Mouse (Mus musculus) left cerebral cortex, adult 2 months (tissue): ENCODE data around the gene Nmb. TPM values are rescaled to one million over a fixed set of nuclear protein-coding genes. Genes with fewer than 3 reads are reported as not detected.

Source experiments
- DNase-seq, 2 experiments: peaks; one replicate each; pipeline ENCODE4 v3.0.0; 2021 to 2022; ENCODE audit warnings: low spot score in 2 of 2, mixed read lengths in 1 of 2; ENCODE audit errors: extremely low spot score in 1 of 2
- H3K27ac ChIP-seq: fragments of 200-600 bp; 2 replicates; pipeline ENCODE4 v1.8.1; 2022
- H3K4me3 ChIP-seq: fragments of 200-600 bp; 2 replicates; pipeline ENCODE4 v1.8.1; 2022
- CTCF ChIP-seq: fragments of 200-600 bp; IDR thresholded peaks from 2 replicates; pipeline ENCODE4 v1.8.1; 2022; ENCODE audit warnings: antibody characterized with exemption, mild to moderate bottlenecking, moderate library complexity
- intact Hi-C: fragments of 180-260 bp; cut with DNase I; formaldehyde crosslinking; loops from one replicate; pipeline ENCODE4 v1.15.1; 2025
- total RNA-seq, 2 experiments: library from RNA; stranded (reverse); gene quantifications; 2 replicates each; pipeline ENCODE4 v1.2.3; 2021

The Nmb gene
- total RNA-seq, 2 experiments from 2014 or later = 4.5 to 6.7 TPM

GRCm38 (mm10) chr7:80894815-80895519 is 9.9 kb downstream of the Nmb start:
- no peak overlapping the region for H3K4me3 ChIP-seq
- no peak overlapping the region for H3K27ac ChIP-seq
- intact Hi-C loops = no loop called here
- TF ChIP-seq CTCF = no peak
- no peak for DNase-seq

- Histone ChIP-seq H3K4me3 (no peak overlapping the region), H3K27ac (no peak overlapping the region)
- intact Hi-C loops = no loop called here
- no peak for TF ChIP-seq CTCF
- DNase-seq = no peak
These were observed 10.7 kb downstream of the Nmb start for GRCm38 (mm10) chr7:80894196-80894595.

DNA sequence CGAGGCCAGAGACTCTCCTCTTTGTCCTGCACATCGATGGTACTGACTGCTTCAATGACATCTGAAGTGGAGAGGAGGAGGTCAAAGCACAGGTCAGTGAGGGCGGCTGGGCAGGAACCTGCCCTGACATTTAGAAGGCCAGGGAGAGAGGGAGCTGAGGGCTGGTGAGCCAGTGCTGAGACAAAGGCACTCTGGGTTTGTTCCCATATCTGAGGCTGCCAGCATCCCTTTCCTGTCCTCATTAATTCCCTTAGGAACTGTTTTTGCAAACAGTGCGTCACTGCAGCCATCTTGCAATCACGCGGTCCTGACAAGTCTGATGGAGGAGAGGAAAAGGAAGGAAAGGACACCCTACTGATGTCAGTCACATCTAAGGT is 11.1 kb downstream of the Nmb start:
- no peak for TF ChIP-seq CTCF
- no peak for DNase-seq
- no peak overlapping the region for H3K27ac ChIP-seq
- intact Hi-C loops = no loop called here
- H3K4me3 ChIP-seq = no peak overlapping the region

DNA sequence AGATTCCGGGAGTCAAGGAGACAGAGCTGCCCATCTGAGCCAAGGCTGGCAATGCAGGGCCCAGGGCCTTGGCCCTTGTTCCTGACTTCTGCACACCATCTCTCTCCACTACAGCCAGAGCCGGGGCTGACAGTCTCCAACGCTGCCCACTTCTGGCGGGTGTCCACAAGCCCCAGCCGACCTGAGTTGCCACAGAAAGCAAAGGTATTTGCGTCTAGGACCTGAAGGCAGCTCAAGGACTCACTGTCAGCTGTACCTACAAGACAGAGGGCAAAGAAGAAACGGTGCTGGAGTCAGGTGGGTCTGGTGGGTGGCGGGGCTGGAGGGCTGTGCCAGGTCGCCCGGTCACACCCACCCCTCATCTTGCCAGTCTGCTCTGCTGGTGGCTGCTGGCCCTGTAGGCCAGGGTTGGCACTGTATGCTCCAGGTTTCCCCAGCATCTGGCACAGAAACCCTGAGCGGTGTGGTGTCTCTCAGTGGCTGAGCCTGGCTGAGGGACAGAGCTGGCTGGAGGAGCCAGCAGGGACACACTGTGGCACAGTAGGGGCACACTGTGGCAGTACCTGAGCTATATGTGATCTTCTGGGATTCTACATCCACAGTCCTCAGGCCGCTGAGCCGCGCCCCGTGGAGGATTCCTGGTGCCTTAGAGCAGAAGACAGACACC is 11.7 kb downstream of the Nmb start:
- no peak overlapping the region for H3K4me3 ChIP-seq
- H3K27ac ChIP-seq = no peak overlapping the region
- TF ChIP-seq CTCF = no peak
- no peak for DNase-seq
- intact Hi-C loops = no loop called here

DNA sequence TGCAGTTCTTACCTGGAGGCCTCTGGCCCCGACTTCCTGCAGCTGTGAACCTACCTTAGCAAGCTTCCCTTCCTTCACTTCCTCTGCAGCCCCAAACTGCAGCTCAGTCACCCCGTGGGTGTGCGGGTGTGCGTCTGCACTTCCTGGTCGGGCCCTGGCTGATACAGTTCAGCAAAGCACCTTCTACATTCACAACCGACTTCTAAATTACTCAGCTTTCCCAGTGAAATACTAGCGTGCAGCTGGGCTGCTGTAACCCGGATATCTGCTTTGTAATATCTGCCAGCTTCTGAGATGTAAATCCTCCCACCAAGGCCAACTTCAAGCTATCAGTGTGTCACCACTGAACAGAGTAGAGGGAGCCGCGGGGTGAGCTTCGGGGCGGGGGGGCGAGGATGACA is 15.0 kb downstream of the Nmb start:
- Histone ChIP-seq H3K4me3 (no peak overlapping the region), H3K27ac (peak overlapping the region; percentile 63; the same call in 1 of the 2 replicates)
- DNase-seq = no peak
- intact Hi-C loops = loop anchor here (5.0 to 10.0 kb wide), 3 partner anchors 57 to 455 kb away; partner anchors contain the start of genes Rps17 and Sec11a
- TF ChIP-seq CTCF = no peak

- intact Hi-C loops = loop anchor here (5.0 to 10.0 kb wide), 3 partner anchors 58 to 456 kb away; partner anchors contain the start of genes Rps17 and Sec11a
- peak in 1 of 2 experiments; percentile 40 for DNase-seq
- peak overlapping the region; percentile 63; the same call in 1 of the 2 replicates for H3K27ac ChIP-seq
- H3K4me3 ChIP-seq = no peak overlapping the region
- TF ChIP-seq CTCF = no peak
These were observed 15.8 kb downstream of the Nmb start for GRCm38 (mm10) chr7:80889021-80889511.

- TF ChIP-seq CTCF = no peak
- no peak overlapping the region for H3K4me3 ChIP-seq
- DNase-seq = no peak
- H3K27ac ChIP-seq = peak overlapping the region; percentile 42; the same call in 1 of the 2 replicates
- intact Hi-C loops = loop anchor here (5.0 to 10.0 kb wide), 3 partner anchors 59 to 456 kb away; partner anchors contain the start of genes Rps17 and Sec11a
These were observed 16.3 kb downstream of the Nmb start for GRCm38 (mm10) chr7:80888595-80888994.

DNA sequence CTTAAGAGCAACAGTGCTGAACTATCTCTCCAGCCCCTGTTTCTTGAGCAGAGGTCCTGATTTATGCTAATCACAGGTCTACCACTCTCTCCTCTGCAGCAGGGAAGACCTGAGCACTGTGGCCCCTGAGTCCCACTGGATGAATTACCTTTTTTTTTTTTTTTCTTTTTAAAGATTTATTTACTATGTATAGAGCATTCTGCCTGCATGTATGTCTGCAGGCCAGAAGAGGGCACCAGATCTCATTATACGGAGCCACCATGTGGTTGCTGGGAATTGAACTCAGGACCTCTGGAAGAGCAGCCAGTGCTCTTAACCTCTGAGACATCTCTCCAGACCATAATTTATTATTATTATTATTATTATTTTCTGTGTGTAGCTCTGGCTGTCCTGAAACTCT is 19.2 kb downstream of the Nmb start:
- TF ChIP-seq CTCF = peak; percentile 61
- intact Hi-C loops = loop anchor here (5.0 to 10.0 kb wide), 3 partner anchors 62 to 459 kb away; partner anchors contain the start of genes Rps17 and Sec11a
- DNase-seq = no peak
- Histone ChIP-seq H3K27ac (no peak overlapping the region), H3K4me3 (no peak overlapping the region)

GRCm38 (mm10) chr7:80882830-80883505 is 21.9 kb downstream of the Nmb start:
- TF ChIP-seq CTCF = peak; percentile 58
- intact Hi-C loops = loop anchor here (10.0 kb wide), 2 partner anchors 272 to 462 kb away; partner anchors contain the start of gene Rps17
- H3K4me3 ChIP-seq = peak overlapping the region; percentile 24; the same call in 1 of the 2 replicates
- no peak overlapping the region for H3K27ac ChIP-seq
- DNase-seq = peak; percentile 54 to 71

- intact Hi-C loops = no loop called here
- no peak for TF ChIP-seq CTCF
- no peak for DNase-seq
- Histone ChIP-seq H3K27ac (no peak overlapping the region), H3K4me3 (no peak overlapping the region)
These were observed 29.1 kb downstream of the Nmb start for GRCm38 (mm10) chr7:80875727-80876126.

DNA sequence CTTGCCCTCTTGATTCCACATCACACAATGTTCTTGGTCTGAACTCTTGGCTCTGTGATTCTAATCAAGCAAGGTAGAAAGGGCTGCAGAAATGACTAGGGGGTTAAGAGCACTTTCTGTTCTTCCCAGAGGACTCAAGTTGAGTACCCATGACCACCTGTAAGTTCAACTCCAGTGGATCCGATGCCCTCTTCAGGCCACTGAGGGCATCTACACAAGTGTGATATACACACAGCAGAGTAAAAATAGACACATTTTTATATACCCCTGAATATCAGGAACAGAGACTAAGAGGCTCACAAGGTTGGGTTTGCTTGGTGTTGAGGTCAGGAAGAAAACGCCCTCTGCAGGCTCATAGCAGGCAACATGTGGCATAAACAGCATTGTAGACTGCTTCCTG is 31.2 kb downstream of the Nmb start:
- no peak overlapping the region for H3K27ac ChIP-seq
- intact Hi-C loops = no loop called here
- H3K4me3 ChIP-seq = no peak overlapping the region
- TF ChIP-seq CTCF = no peak; the same call in 1 of the 2 replicates
- DNase-seq = no peak
